Mouse (Mus musculus) adrenal gland, adult 2 months (tissue): ENCODE measurements around the gene Gm45213. TPM values are rescaled to one million over a fixed set of nuclear protein-coding genes. Genes with fewer than 3 reads are reported as not detected.
"Not testable (repeated sequence)": the region's sequence is repeated elsewhere in the genome, so short reads cannot be mapped to it uniquely, and the experiment has no call there.

Experiments
- DNase-seq: peaks from one replicate; pipeline ENCODE4 v3.0.0; 2021
- polyA plus RNA-seq: library from polyadenylated mRNA; depleted of rRNA; stranded (reverse); fragments of >200 nt; gene quantifications from 2 replicates; pipeline ENCODE4 v1.2.3, GENCODE M21; 2012
- total RNA-seq, 2 experiments: library from RNA; stranded (reverse); gene quantifications; 2 replicates each; pipeline ENCODE4 v1.2.3; 2021

Gene Gm45213
- total and polyA plus RNA-seq, 3 experiments, result not detected

- no peak for DNase-seq
Observed at GRCm38 (mm10) chr7:66048446-66049230, 5.2 kb downstream of the Gm45213 start.

GRCm38 (mm10) chr7:66053946-66054483 lies 10.6 kb downstream of the Gm45213 start:
- no peak for DNase-seq

GRCm38 (mm10) chr7:66055356-66055755 lies 12.0 kb downstream of the Gm45213 start:
- not testable (repeated sequence) for DNase-seq

GRCm38 (mm10) chr7:66058703-66059102 lies 15.3 kb downstream of the Gm45213 start, which contains the start of gene Snrpa1:
Gene Snrpa1 (plus strand): TSS chr7:66059003.
- DNase-seq, result no peak

GRCm38 (mm10) chr7:66060066-66060956 lies 16.9 kb downstream of the Gm45213 start:
- peak; percentile 94 for DNase-seq

GRCm38 (mm10) chr7:66061057-66061456 lies 17.7 kb downstream of the Gm45213 start:
- no peak for DNase-seq

GRCm38 (mm10) chr7:66076411-66076810 lies 33.0 kb downstream of the Gm45213 start:
- DNase-seq, result no peak

GRCm38 (mm10) chr7:66079364-66080230 lies 36.2 kb downstream of the Gm45213 start, which contains the start of gene Selenos:
Gene Selenos (plus strand): TSS chr7:66079649.
- peak; percentile 97 for DNase-seq

GRCm38 (mm10) chr7:66080231-66080613 lies 36.8 kb downstream of the Gm45213 start:
- no peak for DNase-seq

- DNase-seq, result no peak
Observed at GRCm38 (mm10) chr7:66083757-66084156, 40.4 kb downstream of the Gm45213 start.

- DNase-seq, result no peak
Observed at GRCm38 (mm10) chr7:66084546-66084945, 41.1 kb downstream of the Gm45213 start.

GRCm38 (mm10) chr7:66087652-66088051 lies 44.2 kb downstream of the Gm45213 start:
- DNase-seq, result no peak

GRCm38 (mm10) chr7:66088077-66088476 lies 44.7 kb downstream of the Gm45213 start:
- no peak for DNase-seq

GRCm38 (mm10) chr7:66090676-66091190 lies 47.3 kb downstream of the Gm45213 start:
- DNase-seq, result no peak

GRCm38 (mm10) chr7:66091553-66091952 lies 48.2 kb downstream of the Gm45213 start:
- no peak for DNase-seq

GRCm38 (mm10) chr7:66092656-66093055 lies 49.3 kb downstream of the Gm45213 start:
- no peak for DNase-seq

- DNase-seq, result no peak
Observed at GRCm38 (mm10) chr7:66094141-66094540, 50.7 kb downstream of the Gm45213 start.

GRCm38 (mm10) chr7:66098803-66099202 lies 55.4 kb downstream of the Gm45213 start:
- no peak for DNase-seq

- DNase-seq, result no peak
Observed at GRCm38 (mm10) chr7:66101866-66102265, 58.5 kb downstream of the Gm45213 start.

- no peak for DNase-seq
Observed at GRCm38 (mm10) chr7:66104531-66104930, 61.1 kb downstream of the Gm45213 start.

GRCm38 (mm10) chr7:66105771-66106170 lies 62.4 kb downstream of the Gm45213 start:
- DNase-seq, result no peak
